Mouse (Mus musculus): ENCODE data around the gene Nat9.

DNA sequence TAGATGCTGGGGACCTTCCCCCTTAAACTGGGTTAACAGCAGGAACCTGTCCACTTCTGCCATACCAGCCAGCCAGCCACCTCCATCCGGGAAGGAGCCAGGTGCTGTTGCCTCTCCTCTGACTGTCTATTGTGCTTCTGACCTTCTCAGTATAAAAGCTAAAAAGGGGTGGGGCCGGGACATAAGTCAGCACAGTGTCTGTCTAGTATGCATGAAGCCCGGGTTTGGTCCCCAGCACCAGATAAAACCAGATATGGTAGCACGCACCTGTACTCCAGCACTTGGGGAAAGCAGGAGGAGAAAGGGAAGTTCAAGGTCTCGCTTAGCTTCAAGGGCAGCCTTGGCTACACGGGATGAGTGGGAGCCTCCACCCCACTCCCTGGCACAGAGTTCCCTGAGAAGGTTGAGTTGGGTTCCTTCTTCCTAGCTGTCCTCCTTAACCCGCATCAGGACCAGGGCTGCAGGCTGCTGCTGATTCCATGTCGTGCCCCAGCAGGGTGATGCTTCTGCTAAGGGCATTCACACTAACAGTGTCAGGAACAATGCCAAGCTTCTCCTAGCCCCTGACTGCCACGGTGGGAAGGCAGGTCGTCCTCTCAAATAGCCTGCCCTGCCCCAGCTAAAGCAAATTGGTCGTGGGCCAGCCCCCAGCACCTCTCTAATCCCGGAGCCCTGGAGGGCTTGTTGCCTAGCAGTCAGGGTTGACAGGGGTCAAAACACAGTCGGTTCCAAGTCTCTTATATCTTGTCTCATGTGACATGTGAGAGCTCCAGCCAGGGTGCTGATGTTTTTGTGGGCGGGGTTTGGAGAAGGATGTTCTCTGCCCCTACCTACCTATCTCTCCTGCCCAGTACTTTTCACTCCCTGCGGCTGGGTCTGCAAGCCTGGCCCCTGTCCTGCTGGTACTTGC is 41.6 kb upstream of the Nat9 start:
- TF ChIP-seq POLR2A (IDR thresholded peaks at IDR 0.05; ENCODE audit: borderline replicate concordance, extremely low read depth, insufficient read depth, insufficient read length, poor library complexity, severe bottlenecking) (no peak), CTCF (IDR thresholded peaks at IDR 0.05; ENCODE audit: borderline replicate concordance, extremely low read depth, insufficient read depth, insufficient read length) (no peak)

Data from brain, embryonic 14.5 days (tissue).